Mouse (Mus musculus) c-Kit-positive CD71-positive TER-119-negative erythroid progenitor cells, embryonic 14.5 days (primary cell): ENCODE measurements around the gene Cdk9.

ENCODE experiments used
- DNase-seq: peaks from one replicate; pipeline ENCODE4 v3.0.0-alpha.2; 2013; ENCODE audit warnings: low read depth

The Cdk9 gene

GRCm38 (mm10) chr2:32706971-32707370, 5.9 kb downstream of the Cdk9 start:
- DNase-seq = no peak

- DNase-seq = no peak
Measured at GRCm38 (mm10) chr2:32705018-32705417, 7.9 kb downstream of the Cdk9 start.

- no peak for DNase-seq
Measured at GRCm38 (mm10) chr2:32704021-32704421, 8.9 kb downstream of the Cdk9 start, which contains the start of gene Fpgs. Gene Fpgs, minus strand, starts transcription at chr2:32704145.

- no peak for DNase-seq
Measured at GRCm38 (mm10) chr2:32703046-32703445, 9.8 kb downstream of the Cdk9 start.

GRCm38 (mm10) chr2:32700966-32701743, 11.7 kb downstream of the Cdk9 start:
- DNase-seq = no peak

- DNase-seq = no peak
Measured at GRCm38 (mm10) chr2:32699680-32700079, 13.2 kb downstream of the Cdk9 start.

GRCm38 (mm10) chr2:32694691-32695090, 18.2 kb downstream of the Cdk9 start:
- no peak for DNase-seq

- peak; percentile 96 for DNase-seq
Measured at GRCm38 (mm10) chr2:32693823-32694411, 19.0 kb downstream of the Cdk9 start.

GRCm38 (mm10) chr2:32693282-32693681, 19.6 kb downstream of the Cdk9 start:
- no peak for DNase-seq

- no peak for DNase-seq
Measured at GRCm38 (mm10) chr2:32692496-32692895, 20.4 kb downstream of the Cdk9 start.

- DNase-seq = no peak
Measured at GRCm38 (mm10) chr2:32691041-32691440, 21.8 kb downstream of the Cdk9 start.

GRCm38 (mm10) chr2:32689420-32689819, 23.5 kb downstream of the Cdk9 start:
- peak; percentile 89 for DNase-seq

GRCm38 (mm10) chr2:32687562-32687961, 25.3 kb downstream of the Cdk9 start:
- DNase-seq = no peak

- no peak for DNase-seq
Measured at GRCm38 (mm10) chr2:32686640-32687039, 26.2 kb downstream of the Cdk9 start.

- no peak for DNase-seq
Measured at GRCm38 (mm10) chr2:32685807-32686206, 27.1 kb downstream of the Cdk9 start.

- DNase-seq = no peak
Measured at GRCm38 (mm10) chr2:32684681-32685428, 28.0 kb downstream of the Cdk9 start.

- no peak for DNase-seq
Measured at GRCm38 (mm10) chr2:32683701-32684100, 29.2 kb downstream of the Cdk9 start.

- DNase-seq = no peak
Measured at GRCm38 (mm10) chr2:32682721-32683417, 30.0 kb downstream of the Cdk9 start.

GRCm38 (mm10) chr2:32681754-32682153, 31.1 kb downstream of the Cdk9 start:
- DNase-seq = no peak

- no peak for DNase-seq
Measured at GRCm38 (mm10) chr2:32680961-32681650, 31.8 kb downstream of the Cdk9 start.

- no peak for DNase-seq
Measured at GRCm38 (mm10) chr2:32680051-32680451, 32.8 kb downstream of the Cdk9 start.

- DNase-seq = no peak
Measured at GRCm38 (mm10) chr2:32677683-32678082, 35.2 kb downstream of the Cdk9 start.
